Mouse (Mus musculus): ENCODE results near the gene Zfp36. TPM values are rescaled to one million over a fixed set of nuclear protein-coding genes. Genes with fewer than 3 reads are reported as not detected.

Gene Zfp36
- polyA plus RNA-seq (2011; ENCODE audit: insufficient read length, low read depth, missing spikeins) = 23.4 and 27.4 TPM in 2 replicates

DNA sequence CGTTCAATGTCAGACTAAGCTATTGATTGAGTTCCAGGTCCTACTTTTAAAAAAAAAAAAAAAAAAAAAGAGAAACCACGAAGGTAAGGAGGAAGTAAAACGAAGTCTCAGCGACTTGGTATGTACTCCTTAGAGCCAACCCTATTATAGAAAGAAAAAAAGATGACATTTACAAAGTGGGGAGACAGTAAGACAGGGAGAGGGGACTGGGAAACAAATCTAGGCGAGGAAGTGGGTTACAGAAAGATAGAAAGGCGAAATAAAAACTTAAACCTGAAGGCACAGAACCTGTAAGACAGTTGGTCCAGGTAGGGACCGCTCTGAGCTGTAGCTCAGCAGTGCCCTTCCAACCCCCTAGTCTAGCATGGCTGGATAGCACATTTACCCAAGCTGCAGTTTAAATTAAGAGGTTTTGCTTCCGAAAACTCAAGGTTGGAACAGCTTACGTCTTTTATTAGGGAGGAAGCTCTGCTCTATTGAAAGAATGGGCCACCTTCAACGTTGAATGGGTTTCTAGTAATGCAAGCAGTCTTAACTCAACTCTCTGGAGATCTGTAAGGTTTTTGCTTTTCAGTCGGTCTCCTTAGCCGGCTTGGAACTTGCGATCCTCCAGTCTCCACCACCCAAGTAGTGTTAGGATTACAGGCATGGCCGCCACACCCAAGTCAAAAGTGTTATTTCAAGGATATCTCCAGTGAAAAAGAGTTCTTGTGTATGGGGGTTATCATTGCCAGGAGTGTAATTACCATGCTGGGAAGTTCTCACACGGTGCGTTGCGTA lies at the start of gene Zfp36:
Gene Zfp36, minus strand, starts transcription at position 17 of the 780 bp plus-strand sequence.
- peaks cover 10% of the 10 kb centered on the region; the same call in 1 of the 2 replicates for H3K4me1 ChIP-seq (ENCODE audit: control insufficient read depth, insufficient read depth, low read length)
- TF ChIP-seq CTCF (IDR thresholded peaks at IDR 0.05; ENCODE audit: borderline replicate concordance, insufficient read depth, low read length) (no peak), POLR2A (IDR thresholded peaks at IDR 0.05; ENCODE audit: low read depth, low read length) (no peak; the same call in 1 of the 2 replicates)
- peak within 1 kb of the TSS; percentile 99 for H3K27ac ChIP-seq (ENCODE audit: insufficient read depth, low read length)
- H3K4me3 ChIP-seq (ENCODE audit: insufficient read depth, low read length) = peak within 1 kb of the TSS; percentile 87

DNA sequence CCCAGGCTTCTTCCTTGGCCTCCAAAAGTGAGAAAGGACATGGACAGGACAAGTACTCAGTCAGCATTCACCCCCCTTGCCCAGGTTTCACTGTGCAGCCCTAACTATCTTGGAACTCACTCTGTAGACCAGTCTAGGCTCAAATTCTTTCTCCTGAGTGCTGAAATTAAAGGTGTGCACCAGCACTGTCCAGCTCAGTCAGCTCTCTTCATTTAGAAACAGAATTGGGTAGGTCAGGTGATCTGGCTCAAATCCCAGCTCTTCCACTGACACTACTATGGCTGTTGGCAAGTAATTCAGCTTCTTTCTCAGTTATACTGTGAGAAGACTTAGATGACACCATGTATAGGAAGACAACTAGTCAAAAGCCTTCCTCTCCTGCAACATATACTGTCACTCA lies 47.7 kb upstream of the Zfp36 start:
- TF ChIP-seq CTCF (IDR thresholded peaks at IDR 0.05; ENCODE audit: borderline replicate concordance, insufficient read depth, low read length) (no peak), POLR2A (IDR thresholded peaks at IDR 0.05; ENCODE audit: low read depth, low read length) (no peak)
- Histone ChIP-seq H3K4me1 (ENCODE audit: control insufficient read depth, insufficient read depth, low read length) (0 out of 2 replicates have a peak, but pooled peaks cover 4% of the 10 kb centered on the region), H3K4me3 (ENCODE audit: insufficient read depth, low read length) (no peak overlapping the region), H3K27ac (ENCODE audit: insufficient read depth, low read length) (no peak overlapping the region)

DNA sequence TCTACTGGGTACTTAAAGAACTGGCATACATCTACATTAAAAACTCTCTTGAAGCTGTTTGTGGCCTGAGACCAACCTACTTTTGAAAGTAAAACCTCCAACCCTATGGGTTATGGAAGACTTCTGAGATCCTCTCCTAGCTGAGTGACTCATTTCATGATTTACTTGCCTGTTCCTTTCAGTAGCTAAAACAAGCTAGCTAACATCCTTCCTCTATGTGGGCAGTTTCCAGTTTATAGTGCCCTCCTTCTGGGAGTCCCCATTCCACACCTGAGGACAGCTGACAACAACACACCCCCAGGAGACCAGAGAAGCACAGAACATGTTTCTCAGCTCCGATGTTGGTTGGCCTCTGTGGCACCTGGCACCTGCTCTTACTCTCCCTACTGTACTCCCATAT lies 43.0 kb upstream of the Zfp36 start:
- no peak overlapping the region for H3K27ac ChIP-seq (ENCODE audit: insufficient read depth, low read length)
- TF ChIP-seq CTCF (IDR thresholded peaks at IDR 0.05; ENCODE audit: borderline replicate concordance, insufficient read depth, low read length) = no peak
- no peak for TF ChIP-seq POLR2A (IDR thresholded peaks at IDR 0.05; ENCODE audit: low read depth, low read length)
- peaks cover 13% of the 10 kb centered on the region for H3K4me1 ChIP-seq (ENCODE audit: control insufficient read depth, insufficient read depth, low read length)
- no peak overlapping the region for H3K4me3 ChIP-seq (ENCODE audit: insufficient read depth, low read length)

DNA sequence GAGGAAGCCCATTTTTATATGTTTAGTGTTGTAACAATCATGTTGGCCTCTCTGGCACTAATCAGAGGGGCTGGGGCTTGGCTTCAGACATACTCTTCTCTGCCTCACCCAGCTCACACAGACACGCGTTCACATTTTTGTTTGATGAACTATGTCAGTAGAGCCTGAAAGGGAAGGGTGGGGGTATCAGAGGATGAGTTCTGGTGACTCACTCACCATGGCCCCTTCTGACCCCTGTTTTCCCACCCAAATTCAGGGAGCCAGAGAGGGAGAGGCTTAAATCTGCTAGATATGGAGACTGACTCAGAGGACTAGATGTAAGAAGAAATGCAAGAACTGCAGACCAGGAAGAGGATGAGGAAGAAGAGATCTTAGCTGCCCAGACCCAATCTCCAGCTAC lies 39.4 kb upstream of the Zfp36 start:
- Histone ChIP-seq H3K4me3 (ENCODE audit: insufficient read depth, low read length) (no peak overlapping the region), H3K27ac (ENCODE audit: insufficient read depth, low read length) (peak overlapping the region; percentile 89), H3K4me1 (ENCODE audit: control insufficient read depth, insufficient read depth, low read length) (peaks cover 13% of the 10 kb centered on the region)
- TF ChIP-seq POLR2A (IDR thresholded peaks at IDR 0.05; ENCODE audit: low read depth, low read length) = no peak
- no peak for TF ChIP-seq CTCF (IDR thresholded peaks at IDR 0.05; ENCODE audit: borderline replicate concordance, insufficient read depth, low read length)

DNA sequence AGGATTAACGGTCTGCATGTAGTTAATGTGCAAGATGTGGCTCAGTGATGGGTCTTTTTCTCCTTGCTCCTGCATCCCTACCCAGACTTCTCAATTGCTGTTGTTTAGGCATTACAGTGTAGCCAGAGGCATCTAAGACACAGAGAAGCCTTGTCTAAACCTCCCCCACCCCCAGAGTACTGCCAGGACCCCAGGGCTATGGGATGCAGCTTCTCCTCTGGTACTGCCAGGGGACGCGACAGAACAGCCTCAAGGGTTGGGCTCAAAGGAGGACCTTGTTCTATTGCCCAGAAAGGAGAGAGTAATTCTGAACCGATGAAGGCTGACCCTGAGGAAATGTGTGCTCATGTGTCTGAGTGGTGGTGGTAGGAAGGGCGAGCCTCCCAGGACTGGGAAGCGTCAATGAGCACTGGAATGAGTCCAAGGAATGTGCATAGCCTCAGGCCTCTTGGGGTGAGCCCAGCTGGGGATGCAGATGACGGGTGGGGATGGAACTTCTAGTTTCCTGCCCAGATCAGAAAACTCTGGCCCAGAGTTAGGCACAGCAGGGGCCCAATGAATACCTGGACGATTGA lies 38.1 kb upstream of the Zfp36 start:
- TF ChIP-seq POLR2A (IDR thresholded peaks at IDR 0.05; ENCODE audit: low read depth, low read length) = no peak
- no peak for TF ChIP-seq CTCF (IDR thresholded peaks at IDR 0.05; ENCODE audit: borderline replicate concordance, insufficient read depth, low read length)
- Histone ChIP-seq H3K27ac (ENCODE audit: insufficient read depth, low read length) (peak overlapping the region; percentile 86), H3K4me1 (ENCODE audit: control insufficient read depth, insufficient read depth, low read length) (peaks cover 9% of the 10 kb centered on the region), H3K4me3 (ENCODE audit: insufficient read depth, low read length) (no peak overlapping the region)

DNA sequence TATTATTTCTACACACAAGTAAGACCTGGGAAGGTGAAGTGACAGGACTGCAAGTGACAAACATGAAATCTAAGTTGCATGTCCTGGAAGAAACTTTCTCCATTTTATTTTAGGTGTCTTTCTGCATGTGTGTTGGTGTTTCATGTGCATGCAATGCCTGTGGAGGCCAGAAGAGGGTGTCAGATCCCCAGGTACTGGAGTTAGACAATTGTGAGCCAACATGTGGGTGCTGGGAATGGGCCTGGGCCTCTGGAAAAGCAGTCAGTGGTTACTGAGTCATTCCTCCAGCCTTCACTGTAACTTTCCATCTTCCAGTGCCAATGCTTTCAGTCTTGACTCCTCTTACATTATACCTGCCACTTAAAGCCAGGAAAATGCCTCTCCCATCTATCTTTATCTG lies 37.3 kb upstream of the Zfp36 start:
- Histone ChIP-seq H3K4me1 (ENCODE audit: control insufficient read depth, insufficient read depth, low read length) (peaks cover 9% of the 10 kb centered on the region), H3K4me3 (ENCODE audit: insufficient read depth, low read length) (no peak overlapping the region), H3K27ac (ENCODE audit: insufficient read depth, low read length) (peak overlapping the region; percentile 5; the same call in 1 of the 2 replicates)
- no peak; the same call in 1 of the 2 replicates for TF ChIP-seq CTCF (IDR thresholded peaks at IDR 0.05; ENCODE audit: borderline replicate concordance, insufficient read depth, low read length)
- TF ChIP-seq POLR2A (IDR thresholded peaks at IDR 0.05; ENCODE audit: low read depth, low read length) = no peak

DNA sequence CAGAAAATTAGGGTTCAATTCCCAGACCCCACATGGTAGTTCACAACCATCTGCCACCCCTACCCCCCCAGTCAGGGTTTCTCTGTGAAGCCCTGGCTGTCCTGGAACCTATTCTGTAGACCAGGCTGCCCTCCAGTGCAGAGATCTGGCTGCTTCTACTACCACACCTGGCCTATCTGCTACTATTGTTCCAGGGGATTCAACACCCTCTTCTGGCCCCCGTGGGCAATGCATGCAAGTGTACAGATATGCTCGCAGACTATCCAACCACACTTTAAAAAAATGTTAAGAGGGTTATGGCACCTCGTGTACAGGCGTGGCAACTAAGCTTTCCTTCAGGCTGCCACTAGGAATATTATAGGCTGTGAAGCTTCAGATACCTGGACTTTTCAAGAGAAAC lies 32.8 kb upstream of the Zfp36 start:
- H3K4me1 ChIP-seq (ENCODE audit: control insufficient read depth, insufficient read depth, low read length) = no peaks in the 10 kb centered on the region
- H3K4me3 ChIP-seq (ENCODE audit: insufficient read depth, low read length) = no peak overlapping the region
- no peak overlapping the region for H3K27ac ChIP-seq (ENCODE audit: insufficient read depth, low read length)

DNA sequence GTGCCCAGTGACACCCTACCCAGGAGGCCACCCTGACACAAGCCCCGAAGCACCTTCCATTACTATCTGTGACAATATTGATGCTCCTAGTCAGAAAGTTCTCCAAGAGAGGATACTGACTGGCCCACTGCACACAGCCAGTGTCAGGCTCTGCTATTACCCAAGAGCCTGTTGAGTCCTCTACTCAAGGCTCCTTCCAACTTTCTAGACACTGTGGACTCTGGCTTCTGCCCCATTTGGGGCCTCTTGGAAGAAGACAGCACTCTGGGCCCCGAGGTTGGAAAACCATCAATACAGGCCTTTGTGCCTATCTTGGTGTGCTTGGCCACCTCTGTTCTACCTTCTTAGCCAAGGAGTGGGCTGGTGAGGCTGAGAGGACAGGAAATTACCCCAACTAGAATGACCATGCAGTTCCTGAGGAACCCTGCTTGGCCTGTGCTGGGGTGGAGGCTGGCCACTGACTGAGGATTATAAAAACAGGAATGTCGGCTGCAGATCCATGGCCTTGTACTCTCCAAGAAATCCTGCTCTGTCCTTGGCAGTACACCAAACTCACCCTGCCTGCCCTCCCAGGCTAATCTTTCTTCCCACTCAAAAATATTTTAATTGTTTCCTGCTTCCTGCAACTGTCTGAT lies 30.9 kb upstream of the Zfp36 start:
- Histone ChIP-seq H3K27ac (ENCODE audit: insufficient read depth, low read length) (no peak overlapping the region), H3K4me1 (ENCODE audit: control insufficient read depth, insufficient read depth, low read length) (no peaks in the 10 kb centered on the region), H3K4me3 (ENCODE audit: insufficient read depth, low read length) (no peak overlapping the region)
- TF ChIP-seq CTCF (IDR thresholded peaks at IDR 0.05; ENCODE audit: borderline replicate concordance, insufficient read depth, low read length) (no peak), POLR2A (IDR thresholded peaks at IDR 0.05; ENCODE audit: low read depth, low read length) (no peak)

More for the DNA sequence above, 32.8 kb upstream of the Zfp36 start:
- no peak for TF ChIP-seq CTCF (IDR thresholded peaks at IDR 0.05; ENCODE audit: borderline replicate concordance, insufficient read depth, low read length)
- TF ChIP-seq POLR2A (IDR thresholded peaks at IDR 0.05; ENCODE audit: low read depth, low read length) = no peak

DNA sequence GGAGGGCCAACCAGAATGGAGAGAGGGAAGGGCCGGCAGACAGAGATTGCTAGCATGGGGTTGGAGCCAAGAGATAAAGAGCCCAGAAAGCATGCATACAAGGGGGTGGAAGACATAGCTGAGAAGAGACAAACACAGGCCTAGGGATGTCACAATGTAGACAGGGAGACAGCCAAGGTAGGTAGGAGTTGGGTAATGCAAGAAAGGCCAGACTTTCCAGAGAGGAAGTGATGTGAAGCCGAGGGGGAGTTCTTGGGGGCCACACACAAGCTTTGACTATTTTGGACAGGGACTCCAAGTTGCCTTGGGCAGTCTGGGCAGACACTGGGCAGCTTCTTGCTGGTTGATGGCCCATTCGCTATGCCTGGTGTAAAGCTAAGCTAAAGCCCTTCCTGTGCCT lies 21.9 kb upstream of the Zfp36 start:
- TF ChIP-seq CTCF (IDR thresholded peaks at IDR 0.05; ENCODE audit: borderline replicate concordance, insufficient read depth, low read length) (no peak), POLR2A (IDR thresholded peaks at IDR 0.05; ENCODE audit: low read depth, low read length) (no peak)
- H3K4me1 ChIP-seq (ENCODE audit: control insufficient read depth, insufficient read depth, low read length) = no peaks in the 10 kb centered on the region
- no peak overlapping the region for H3K27ac ChIP-seq (ENCODE audit: insufficient read depth, low read length)
- H3K4me3 ChIP-seq (ENCODE audit: insufficient read depth, low read length) = no peak overlapping the region
